Mouse (Mus musculus): ENCODE results near the gene Aph1a.
"Not testable (repeated sequence)": the region's sequence is repeated elsewhere in the genome, so short reads cannot be mapped to it uniquely, and the experiment has no call there.

The Aph1a gene

DNA sequence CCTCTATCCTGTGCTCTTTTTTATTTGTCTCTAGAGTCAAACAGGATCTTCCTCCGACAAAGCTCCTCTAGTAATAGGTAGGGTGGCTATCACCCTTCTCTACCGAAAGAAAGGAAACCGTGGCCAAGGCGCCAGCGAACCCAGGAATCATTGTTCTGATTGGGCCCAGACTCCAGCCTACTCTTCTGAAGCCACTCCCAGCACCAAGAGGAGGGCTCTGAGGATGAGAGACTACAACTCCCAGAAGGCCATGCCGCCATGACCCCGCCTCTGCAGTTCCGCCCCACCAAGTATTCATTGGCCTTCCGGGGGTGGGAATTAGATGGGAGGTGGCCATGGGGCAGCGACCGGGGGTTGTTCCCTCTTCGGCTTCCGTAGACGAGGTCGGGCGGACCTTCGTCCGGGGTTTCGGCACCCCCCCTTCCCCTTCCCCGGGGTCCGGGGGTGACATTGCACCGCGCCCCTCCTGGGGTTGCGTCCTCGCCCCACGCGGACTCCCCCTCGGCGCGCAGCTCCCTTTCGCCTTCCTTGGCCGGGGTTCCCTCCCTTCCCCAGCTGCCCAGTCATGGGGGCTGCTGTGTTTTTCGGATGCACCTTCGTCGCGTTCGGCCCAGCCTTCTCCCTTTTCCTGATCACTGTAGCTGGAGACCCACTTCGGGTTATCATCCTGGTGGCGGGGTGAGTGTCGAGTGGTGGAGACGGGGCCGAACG is at the start of gene Aph1a:
TSS of gene Aph1a (plus strand) at position 364 of the 711 bp plus-strand sequence.
- DNase-seq (ENCODE audit: low read depth) = peak; percentile 95

DNA sequence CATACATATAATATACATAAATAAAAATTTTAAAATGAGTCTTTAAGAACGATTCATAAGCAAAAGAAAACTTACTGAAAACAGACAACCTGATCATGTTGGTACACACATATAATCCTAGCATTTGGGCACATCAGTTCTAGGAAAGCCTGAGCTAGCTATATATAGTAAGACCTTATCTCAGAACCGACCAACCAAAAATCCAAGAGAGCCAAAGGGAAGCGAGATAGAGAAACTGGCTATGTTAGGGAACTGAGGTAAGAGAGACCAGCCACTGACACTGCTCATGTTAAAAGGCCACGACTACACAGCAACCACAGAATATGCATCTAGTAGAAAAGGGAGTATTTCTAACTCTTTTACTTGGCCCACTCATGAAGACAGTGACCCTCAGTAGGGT is 43.2 kb upstream of the Aph1a start:
- DNase-seq (ENCODE audit: low read depth) = no peak

DNA sequence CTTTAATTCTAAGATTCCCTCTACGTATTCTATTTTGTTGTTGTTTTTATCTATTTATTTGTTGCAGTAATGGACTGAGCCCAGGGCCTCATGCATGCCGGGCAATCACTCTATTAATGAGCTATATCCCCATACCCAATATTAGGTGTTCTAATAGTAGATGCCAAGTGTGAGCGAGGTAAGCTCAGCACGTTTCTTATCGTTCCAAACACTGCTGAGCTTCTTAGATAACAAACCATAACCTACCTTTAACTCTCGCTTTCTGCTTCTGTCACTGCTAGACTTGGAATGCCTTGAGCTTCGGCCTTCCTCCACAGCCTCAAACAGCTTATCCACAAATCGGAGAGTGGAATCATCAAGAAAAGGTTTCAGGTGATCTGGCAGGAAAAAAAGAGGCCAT is 42.5 kb upstream of the Aph1a start:
- DNase-seq (ENCODE audit: low read depth) = no peak

DNA sequence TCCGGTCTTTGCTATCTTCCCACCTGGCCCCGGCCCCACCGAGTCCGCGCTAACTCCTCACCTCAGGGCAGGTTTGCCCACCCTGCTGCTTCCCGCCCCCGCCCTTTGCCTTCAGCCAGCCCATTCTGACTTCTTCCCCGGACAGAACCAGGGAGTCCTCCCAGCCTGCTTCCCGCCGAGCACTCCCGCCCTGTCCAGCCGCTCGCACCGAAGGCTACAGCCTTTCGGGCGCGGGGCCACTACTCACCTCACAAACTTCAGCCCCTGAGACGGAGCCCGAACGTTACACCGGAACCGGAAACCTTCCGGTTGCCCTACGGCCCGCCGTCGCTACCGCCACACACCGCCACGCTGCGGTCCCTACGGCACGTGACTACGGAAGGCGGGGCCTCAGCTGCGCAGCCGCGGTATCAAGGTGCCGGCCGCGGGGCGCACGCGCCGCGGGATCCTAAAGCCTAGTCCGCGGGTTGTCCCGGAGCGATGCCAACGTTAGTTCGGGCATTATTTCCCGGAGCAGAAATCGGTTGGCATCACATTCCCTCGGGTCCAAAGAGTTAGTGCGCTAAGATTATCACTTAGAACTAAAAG is 38.2 kb upstream of the Aph1a start, which contains the start of gene Prpf3:
TSS of gene Prpf3 (minus strand) at position 384 of the 588 bp plus-strand sequence.
- peak; percentile 84 for DNase-seq (ENCODE audit: low read depth)

DNA sequence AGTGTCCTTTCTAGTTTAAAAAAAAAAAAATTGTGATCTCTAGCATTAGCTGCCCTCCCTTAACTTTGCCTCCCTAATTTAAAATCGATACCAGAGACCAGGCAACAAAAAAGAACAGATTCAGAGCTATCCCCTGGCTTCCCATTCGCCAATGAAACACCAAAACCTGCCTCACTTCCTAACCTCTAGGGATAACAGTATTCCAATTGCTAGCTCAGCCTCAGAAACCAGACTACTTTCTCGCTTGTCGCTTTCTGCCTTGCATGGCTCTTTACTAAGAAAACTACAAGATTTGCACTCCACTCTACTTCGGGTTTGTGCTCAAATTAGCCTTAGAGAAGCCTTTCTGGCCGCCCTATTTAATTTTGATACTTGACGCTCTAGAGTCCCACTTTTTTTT is 37.7 kb upstream of the Aph1a start:
- peak; percentile 4 for DNase-seq (ENCODE audit: low read depth)

DNA sequence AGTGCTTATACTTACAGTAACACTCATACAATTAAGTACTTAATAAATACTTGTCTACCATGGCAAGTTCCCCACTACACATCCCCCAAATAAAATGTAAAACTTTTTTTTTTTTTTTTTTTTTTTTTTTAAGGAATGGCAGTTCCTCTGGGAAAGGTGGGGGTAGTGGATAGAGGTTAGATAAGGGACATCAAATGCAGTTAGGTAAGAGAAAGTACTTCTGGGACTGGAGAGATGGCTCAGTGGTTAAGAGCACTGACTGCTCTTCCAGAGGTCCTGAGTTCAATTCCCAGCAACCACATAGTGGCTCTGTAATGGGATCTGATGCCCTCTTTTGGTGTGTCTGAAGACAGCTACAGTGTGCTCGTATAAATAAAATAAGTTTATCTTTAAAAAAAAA is 36.7 kb upstream of the Aph1a start:
- not testable (repeated sequence) for DNase-seq (ENCODE audit: low read depth)

DNA sequence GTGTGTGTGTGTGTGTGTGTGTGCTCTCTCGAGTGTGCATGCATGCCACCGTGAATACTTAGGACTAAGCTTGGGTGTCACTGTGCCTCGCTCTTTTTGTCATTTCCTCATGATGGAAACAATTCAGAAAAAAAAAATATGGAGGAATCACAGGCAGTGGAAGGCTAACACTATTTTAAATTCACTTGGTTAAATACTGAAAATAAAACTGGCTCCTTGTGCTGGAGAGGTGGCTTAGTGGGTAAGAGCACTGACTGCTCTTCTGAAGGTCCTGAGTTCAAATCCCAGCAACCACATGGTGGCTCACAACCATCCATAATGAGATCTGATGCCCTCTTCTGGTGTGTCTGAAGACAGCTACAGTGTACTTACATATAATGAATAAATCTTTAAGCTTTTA is 35.5 kb upstream of the Aph1a start:
- DNase-seq (ENCODE audit: low read depth) = not testable (repeated sequence)

DNA sequence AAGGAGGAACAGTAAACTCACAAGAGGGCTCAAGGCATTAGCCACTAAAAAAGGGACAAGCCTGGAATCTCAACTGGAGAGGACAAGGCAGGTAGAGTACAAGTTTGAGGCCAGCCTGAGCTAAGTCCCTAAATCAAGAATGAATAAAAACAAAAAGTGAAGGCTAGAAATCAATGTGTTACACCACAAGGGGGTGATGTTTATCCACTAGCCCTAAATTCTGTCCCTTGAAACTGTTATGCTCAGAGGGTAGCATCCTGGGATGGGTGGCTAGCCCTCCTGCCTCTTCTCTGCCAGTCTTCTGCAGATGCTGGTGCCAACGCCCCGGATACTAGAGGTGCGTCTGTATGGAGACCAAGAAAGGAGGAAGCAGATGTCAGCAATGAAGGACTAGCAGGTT is 33.4 kb upstream of the Aph1a start:
- no peak for DNase-seq (ENCODE audit: low read depth)

DNA sequence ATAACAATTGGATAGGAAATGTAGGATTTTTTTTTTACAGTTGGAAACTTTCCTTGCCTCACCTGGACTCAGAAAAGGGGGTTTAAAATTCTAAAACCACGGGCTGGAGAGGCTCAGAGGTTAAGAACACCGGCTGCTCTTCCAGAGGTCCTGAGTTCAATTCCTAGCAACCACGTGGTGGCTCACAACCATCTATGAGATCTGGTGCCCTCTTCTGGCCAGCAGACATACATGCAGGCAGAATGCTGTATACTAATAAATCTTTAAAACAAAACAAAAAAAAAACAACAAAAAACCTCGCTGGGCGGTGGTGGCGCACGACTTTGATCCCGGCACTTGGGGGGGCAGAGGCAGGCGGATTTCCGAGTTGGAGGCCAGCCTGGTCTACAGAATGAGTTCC is 32.6 kb upstream of the Aph1a start:
- no peak for DNase-seq (ENCODE audit: low read depth)

DNA sequence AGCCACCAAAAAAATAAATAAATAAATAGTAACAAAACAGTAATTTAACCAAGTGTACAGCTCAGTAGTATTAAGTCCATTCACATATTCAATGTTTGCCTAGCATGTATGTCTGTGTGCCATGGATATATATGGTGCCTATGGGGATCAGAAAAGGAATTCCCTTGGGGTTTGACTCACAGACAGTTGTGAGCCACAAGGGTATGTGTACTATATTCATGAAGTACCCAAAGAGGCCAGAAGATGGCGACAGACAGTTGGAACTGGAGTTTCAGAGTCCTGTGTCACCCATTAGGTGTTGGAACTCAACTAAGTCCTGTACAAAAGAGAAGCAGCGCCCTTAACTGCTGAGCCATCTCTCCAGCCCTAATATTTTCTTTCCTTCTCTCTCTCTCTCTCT is 32.0 kb upstream of the Aph1a start:
- DNase-seq (ENCODE audit: low read depth) = peak; percentile 37

DNA sequence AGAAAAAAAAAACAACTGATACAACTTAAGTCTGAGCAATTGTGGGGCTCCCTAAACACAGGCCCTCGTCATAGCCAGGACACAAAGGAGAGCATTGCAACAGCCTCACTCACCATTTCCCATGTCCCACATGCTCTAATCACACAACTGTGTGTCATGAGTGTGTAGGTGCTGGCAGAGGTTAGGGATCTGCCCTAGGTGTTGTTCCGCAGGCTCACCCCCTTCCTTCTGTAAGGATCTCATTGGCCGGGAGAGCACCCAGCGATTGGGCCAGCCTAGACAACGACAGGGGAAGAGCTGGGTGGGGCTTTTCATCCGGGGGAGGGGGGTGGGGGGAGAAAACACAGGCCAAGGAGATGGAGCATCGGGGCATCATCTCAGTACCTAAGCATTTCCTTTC is 30.2 kb upstream of the Aph1a start:
- no peak for DNase-seq (ENCODE audit: low read depth)

DNA sequence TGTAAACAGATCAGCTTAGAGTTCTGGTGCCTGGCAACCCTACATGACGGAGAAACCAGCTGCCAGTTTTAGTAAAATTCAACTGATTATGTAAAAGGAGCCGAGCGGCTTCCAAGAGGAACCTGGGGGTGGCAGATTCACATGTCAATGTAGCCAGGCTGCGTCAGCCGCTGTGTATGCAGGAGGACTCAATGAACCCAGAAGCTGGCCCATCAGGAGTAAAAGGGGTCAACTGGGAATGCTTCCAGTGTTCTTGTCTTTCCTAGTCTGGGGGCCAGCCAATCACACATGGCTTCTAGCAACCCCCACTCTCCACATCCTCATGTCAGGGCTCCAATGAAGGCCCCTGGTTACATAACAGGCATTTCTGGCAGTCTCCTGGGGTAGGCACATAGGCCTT is 28.7 kb upstream of the Aph1a start:
- no peak for DNase-seq (ENCODE audit: low read depth)

DNA sequence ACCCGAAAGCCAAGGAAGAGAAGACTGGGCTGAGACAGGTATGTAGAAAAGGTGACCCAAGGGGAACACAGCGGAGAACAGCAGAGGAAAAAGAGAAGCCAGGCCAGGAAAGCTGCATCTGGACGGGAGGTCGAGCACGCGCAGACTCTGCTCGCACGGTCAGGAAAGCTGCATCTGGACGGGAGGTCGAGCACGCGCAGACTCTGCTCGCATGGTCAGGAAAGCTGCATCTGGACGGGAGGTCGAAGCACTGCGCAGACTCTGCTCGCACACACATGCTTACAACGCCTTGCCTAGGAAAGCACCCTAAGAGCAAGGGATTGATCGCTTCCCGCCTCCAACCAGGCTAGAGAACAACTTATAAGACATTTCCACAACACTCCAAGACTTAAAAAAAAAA is 28.2 kb upstream of the Aph1a start:
- no peak for DNase-seq (ENCODE audit: low read depth)

DNA sequence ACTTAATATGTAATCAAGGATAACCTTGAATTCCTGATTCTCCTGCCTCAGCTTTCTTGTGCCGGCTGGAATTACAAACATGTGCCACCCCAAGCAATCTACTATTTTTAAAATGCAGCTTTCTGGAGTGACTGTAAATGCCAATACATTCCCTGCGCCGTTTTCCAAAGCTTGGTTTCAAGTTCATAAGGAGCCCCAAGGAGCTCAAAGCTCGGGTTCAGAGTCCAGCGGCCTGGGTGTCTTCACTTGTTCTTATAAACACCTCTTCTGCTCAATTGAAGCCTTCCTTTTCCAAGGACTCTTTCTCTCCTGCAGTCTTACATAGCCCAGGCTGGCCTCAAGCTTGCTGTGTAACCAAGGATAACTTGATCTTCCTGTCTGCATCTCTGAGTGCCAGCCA is 27.7 kb upstream of the Aph1a start:
- DNase-seq (ENCODE audit: low read depth) = no peak

DNA sequence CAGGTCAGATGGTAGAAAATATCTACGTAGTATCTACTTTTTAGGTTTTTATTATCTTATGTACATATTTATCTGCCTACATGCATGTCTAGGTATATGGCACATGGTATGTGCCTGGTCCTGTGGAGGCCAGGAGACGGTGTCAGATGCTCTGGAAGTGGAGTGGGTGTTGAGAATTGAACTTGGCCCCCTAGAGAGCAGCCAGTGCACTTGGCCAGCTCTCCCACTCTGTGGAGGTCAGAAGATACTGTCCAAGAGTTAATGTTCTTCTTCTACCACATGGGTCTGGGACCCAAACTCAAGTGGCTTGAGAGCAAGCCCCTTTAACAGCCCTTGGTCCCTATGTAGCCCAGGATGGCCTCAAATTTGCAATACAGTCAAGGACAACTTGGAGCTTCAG is 26.4 kb upstream of the Aph1a start:
- no peak for DNase-seq (ENCODE audit: low read depth)

DNA sequence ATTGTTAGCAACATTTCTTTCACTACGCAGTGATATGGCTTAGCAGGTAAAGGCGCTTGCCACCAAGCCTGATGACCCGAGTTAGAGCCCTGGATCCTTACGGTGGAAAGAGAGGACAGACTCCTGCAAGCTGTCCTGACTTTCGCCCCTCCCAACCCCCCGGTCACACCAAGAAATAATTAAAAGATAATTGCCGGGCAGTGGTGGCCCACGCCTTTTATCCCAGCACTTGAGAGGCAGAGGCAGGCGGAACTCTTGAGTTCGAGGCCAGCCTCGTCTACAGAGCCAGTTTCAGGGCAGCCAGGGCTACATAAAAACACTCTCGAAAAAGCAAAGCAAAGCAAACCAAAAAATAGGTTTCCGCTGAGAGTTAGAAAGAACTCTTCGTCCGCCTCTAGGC is 22.8 kb upstream of the Aph1a start:
- DNase-seq (ENCODE audit: low read depth) = no peak

DNA sequence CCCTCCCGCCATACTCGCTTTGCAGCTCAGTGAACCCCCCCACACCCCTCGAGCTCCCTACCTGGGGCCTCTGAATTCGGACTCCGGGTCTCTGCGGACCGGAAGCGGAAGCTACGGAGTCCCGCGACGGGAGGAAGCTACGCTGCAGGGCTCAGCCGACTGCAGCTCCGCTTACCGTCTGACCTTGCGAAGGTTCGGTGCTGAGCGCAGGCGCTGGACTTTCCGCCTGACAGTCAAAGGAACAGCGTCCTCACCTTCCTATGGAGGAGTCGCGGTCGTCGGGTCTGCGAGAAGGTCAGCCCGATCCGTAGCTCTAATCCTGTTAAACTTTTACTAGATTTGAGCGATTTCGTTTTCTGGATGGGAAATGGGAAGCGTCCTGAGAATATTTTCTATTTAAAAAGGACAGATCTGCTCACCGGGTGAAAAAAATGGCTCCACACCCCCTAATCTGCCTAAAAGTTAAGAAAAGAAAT is 22.3 kb upstream of the Aph1a start, which contains the start of gene Mrps21:
TSS of gene Mrps21 (minus strand) at position 128 of the 476 bp plus-strand sequence.
- peak; percentile 61 for DNase-seq (ENCODE audit: low read depth)

DNA sequence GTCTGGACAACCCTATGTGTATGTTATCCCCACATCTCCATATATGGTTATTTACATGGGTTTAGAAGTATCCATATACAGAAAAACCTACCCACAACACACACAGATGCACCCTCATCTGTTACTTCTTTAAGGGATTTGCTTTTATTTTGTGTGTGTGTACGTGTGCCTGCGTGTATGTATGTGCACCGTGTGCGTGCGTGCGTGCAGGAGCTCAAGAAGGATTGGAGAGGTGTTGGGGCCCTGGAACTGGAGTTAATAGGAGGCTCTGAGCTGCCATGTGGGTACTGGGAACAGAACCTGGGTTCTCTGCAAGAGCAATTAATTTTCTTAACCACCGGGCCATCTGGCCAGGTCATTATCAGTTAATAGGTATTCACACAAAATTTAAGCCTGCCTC is 21.7 kb upstream of the Aph1a start:
- DNase-seq (ENCODE audit: low read depth) = no peak

DNA sequence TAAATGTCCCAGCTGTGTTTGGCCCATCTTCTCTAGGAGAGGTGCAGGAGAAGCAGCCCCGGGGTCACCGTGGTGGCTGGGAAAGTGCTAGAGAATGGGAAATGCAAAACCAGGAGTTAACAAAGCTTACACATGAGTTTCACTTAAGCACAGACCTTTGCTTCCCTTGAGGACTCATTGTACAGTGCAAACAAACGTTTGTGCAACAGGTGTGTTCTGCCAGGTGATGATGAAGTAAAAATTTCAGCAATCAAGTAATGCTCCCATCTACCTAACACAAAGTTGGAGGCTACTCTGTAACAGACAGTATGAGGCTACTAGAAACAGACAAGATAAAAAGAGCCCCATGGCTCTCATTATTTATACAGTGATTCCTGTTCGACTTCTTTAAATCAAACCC is 14.7 kb upstream of the Aph1a start:
- no peak for DNase-seq (ENCODE audit: low read depth)

DNA sequence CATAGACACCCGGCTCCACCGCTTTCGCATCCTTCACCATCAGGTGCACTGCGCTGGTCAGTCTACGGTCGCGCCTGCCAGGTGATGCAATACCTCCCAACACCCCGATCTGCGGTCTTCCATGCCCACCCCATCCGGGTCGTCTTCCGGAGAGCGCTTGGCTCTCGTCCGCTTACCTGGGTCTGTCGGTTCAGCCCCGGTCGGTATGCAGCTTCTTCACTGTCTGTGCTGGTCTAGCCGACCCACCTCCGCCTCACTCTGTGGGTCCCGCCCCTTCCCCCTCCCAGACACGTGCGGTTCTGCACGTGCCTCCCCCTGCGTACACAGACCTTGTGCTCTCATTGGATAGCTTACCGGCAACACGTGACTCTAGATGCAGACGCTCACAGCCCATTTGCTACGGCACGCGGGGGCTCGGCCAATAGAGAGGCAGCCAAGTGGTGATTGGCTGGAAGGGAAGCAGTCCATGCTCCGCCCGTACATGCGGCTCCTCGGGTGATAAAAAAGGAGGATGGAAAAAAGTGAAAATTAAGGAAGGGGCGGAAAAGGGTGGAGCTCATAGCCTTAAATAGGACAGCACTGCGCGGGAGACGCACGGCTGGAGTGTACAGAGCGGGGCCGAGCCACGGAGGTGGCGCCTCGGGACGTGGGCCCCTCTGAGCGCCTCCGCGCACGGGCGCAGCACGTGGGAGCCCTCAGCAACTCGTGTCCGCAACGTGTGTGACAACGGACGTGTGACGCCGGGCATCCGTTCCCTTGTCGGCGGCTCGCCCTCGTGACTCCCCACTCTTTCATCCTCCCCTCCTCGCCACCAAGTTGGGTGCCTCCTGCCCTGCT is 11.6 kb upstream of the Aph1a start, which contains the start of gene Ciart:
TSS of gene Ciart (minus strand) at position 273 of the 837 bp plus-strand sequence.
- peak; percentile 95 for DNase-seq (ENCODE audit: low read depth)

DNA sequence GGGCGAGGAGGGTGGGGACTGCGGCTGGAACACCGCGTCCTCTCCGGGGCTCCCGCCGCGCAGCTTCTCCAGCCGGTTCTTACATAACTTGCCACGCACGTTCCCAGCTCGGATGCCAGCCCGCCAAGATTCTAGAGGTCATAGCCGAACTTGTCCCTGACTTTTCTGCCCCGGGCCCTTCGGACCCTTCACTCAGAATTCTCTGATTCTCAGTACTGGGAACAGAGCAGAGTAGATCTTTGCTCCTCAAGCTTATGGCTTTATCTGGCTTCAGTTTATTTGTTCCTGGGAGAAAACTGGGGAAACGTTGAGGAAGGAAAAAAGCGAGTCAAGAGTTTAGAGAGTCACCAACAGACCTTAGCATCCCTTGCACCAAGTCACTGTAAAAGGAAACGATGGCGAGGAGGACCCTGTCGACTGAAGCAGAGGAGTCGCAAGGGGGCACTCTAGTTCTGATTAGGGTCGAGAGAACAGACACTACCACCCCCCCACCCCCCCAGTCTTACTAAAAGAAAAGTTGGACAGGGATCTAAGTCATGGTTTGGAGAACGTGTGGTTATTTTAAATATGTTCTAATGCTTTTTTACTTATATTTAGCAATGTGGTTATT is 10.8 kb upstream of the Aph1a start:
- DNase-seq (ENCODE audit: low read depth) = peak; percentile 35

DNA sequence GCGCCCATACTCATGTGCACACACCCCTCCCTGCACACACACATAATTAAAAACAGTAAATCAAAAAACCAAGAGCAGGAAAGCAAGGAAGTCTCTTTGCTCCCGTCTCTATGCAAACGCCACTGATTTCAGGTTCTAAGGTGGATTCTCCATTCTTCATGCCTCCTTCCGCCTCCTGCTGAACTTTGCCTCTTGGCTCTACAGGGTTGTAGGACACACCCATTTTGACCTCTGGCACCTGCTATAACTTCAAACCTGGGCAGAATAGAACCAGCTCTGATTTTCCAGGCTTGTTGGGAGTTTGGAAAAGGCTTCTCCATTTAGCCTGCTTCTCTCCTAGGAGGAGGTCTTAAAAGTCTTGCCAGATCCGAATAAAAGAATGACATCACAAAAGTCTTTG is 9.4 kb upstream of the Aph1a start:
- no peak for DNase-seq (ENCODE audit: low read depth)
